Mouse (Mus musculus) cerebellum, adult 8-10 months (tissue): ENCODE measurements around the gene Olfr1115.
"Not testable (repeated sequence)": the region's sequence is repeated elsewhere in the genome, so short reads cannot be mapped to it uniquely, and the experiment has no call there.

Experiments
- DNase-seq: peaks from one replicate; pipeline ENCODE4 v3.0.0; 2022

Olfr1115 gene

GRCm38 (mm10) chr2:87247713-87248112, at the start of gene Olfr1115:
TSS of gene Olfr1115 (plus strand) at chr2:87248013.
- DNase-seq, result no peak

- no peak for DNase-seq
Measured at GRCm38 (mm10) chr2:87208670-87209069, 39.1 kb upstream of the Olfr1115 start, which contains the start of gene Olfr1113. TSS of gene Olfr1113 (plus strand) at chr2:87208970.

- DNase-seq, result no peak
Measured at GRCm38 (mm10) chr2:87267234-87267633, 19.4 kb downstream of the Olfr1115 start, which contains the start of gene Olfr1116. TSS of gene Olfr1116 (plus strand) at chr2:87267534.

GRCm38 (mm10) chr2:87293977-87294376, 46.2 kb downstream of the Olfr1115 start:
- DNase-seq, result not testable (repeated sequence)
